Mouse (Mus musculus): ENCODE results near the gene Arrdc4.

Arrdc4 gene

DNA sequence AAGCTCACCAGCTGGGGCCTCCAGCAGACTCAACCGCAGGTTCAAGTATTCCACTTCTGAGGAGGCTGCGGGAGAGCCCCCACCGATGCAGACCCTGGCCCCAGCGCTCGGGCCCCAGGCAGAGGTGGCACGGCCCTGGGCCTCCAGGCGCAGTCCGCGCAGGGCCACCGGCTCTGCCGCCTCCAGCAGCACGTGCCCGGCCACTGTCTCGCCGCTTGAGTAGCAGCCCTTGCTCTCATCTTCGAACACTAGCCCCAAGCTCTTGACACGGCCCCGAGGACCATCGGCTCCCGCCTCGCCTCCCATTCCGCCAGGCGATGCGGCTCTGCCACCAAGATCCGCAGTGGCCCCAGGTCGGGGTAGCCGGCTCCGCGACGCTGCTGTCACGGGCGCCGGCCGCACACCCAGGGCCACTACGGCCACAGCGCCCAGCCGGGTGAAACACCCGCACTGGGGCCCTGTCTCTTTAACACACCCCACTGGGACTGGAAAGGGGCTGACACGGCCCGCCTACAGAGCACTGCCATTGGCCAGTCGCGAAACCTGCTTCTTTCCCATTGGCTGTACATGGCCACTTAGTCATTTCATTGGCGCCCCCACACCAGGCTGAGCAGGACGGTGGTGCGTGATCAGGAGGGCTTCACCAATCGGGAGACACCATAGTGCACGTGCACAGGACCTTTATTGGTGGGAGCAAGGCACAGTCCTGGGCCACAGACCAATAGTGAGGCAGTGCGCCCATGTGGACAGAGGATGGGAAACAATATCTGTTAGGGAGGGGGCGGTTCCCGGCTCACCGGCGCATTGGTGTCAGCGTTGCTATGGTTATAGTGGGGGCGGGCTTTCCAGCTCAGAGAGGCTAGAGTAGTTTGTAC is at the start of gene Arrdc4:
TSS of gene Arrdc4 (minus strand) at position 481 of the 875 bp plus-strand sequence.
- peak; percentile 93 for DNase-seq (ENCODE audit: low read depth, low spot score)

DNA sequence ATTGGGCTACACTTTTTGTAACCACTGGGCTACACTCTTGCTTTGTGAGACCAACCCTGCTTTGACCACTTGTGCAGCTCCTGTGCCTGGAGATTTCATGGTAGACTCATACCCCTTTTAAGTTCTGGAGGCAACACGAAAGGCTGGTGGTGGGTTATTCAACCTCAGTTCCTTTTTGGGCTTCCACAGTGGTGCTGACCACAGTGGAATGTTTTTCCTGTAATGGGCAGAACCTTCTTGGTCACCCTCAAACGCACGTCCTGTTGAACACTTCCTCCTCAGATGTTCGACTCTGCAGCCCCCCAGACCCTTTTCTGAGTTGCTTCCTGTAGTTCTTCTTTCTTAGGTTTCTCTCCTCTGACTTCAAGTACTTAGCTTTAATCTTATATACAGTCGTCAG is 46.5 kb upstream of the Arrdc4 start:
- no peak for DNase-seq (ENCODE audit: low read depth, low spot score)

DNA sequence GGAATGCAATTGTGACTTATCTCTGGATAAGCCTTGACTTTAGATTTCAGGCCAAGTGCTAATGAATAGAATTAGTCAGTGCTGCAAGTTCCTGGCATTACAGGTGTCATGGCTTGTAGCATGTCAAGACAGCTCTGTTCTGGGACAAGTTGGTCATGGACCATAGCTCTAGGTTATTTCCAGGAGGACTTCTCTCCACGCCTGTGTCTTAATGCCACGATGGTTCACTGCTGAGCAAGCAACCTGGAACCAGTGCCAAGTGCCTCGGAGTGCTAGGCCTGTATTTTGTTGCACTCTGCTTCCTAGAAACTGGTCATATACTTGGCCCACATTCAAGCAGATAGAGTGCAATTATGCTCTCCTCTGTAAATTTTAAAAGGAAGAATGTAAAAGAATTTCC is 39.7 kb upstream of the Arrdc4 start:
- DNase-seq (ENCODE audit: low read depth, low spot score) = no peak

DNA sequence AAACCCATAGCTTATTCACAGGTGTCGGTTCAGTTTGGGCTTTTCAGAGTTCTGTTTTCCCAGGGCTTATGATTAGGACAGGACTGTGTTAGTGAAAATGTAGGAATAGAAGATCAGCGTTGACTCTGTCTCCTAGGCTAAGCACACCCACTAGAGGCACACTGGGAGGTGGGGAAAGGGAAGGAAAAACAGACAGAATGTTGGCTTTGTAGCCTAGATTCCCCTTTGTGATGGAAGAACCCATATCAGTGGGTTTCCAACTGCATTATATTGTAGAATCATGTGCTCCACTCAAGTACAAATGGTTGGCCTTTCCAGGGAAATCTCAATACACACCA is 22.7 kb upstream of the Arrdc4 start:
- no peak for DNase-seq (ENCODE audit: low read depth, low spot score)

DNA sequence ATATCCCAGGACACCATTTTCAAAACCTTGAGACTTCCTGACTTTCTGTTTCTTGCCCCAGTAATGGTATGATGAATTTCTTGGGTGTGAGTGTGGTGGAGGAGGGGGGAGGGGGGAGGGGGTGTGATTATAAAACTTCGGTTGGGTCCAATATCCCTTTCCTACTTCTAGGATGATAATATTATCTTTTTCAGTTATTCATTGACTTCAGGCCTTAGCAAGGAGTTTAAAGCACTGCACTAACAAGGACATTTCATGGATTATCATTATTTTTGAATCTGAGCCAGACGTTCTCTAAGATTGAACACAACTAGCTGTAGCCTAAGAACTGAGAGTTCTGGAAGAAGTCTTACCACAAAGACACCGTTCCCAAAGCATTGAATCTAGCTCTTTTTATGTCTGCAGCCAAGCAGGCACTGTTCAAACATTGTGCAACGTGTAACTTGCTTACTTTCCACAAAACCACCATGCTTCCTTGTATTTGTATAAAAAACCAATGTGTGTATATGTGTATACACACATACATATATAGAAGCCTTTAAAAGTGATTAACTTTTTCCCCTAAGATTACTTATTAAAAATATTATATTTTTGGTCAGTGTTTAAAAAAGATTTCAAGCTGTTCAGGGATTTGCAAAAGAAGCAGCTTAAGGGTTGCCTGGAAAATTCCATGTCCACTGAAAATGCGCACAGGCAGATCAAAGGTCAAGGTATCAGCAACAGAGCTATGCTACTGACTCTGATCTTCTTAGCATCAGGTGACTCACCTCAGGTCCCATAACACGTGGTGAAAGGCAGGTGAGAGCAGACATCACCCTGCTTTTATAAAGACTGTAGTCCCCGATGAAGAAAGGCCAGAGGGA is 22.1 kb upstream of the Arrdc4 start:
- DNase-seq (ENCODE audit: low read depth, low spot score) = no peak

DNA sequence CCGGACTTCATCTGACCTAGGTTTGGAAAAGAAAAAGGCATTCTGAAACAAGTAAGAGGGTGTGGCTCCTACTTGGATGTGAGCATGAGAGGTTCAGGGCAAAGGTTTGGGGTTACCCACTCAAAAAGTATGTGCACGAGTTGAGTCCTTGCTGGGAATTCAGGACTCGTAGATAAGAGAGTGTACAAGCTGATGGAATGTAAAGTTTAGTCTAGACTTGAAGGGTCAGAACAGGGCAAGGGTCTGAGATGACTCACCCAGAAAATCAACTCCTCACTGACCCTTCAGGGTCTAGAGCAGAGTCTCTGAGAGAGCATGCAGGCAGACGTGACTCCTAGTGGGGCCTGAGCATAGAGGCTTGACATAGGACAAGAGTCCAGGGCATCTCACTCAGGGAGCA is 16.9 kb upstream of the Arrdc4 start:
- no peak for DNase-seq (ENCODE audit: low read depth, low spot score)

DNA sequence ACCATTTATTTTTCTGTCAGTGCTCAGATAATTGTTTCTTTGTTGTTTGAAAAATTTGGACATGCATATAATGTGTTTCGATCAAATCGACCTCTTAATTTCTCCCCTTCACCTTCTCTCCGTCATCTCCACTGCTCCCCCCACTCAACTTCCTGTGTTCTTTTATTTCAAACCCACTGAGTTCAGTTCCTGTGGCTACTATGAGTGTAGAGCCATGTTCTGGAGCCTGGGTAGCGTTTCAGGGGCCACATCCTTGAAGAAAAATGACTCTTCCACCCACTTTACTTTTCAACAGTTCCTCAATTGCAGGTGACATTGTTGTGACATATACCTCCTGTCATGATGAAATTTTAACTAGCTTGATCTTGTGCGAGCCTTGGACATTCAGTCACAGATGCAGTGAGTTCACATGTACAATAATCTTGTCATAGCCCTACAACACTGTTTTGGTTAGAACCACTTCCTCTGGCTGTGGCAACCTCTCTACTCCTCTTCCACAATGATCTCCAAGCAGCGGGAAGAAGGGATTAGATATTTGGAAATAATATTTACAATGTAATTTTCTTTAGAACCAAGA is 10.2 kb upstream of the Arrdc4 start:
- no peak for DNase-seq (ENCODE audit: low read depth, low spot score)

DNA sequence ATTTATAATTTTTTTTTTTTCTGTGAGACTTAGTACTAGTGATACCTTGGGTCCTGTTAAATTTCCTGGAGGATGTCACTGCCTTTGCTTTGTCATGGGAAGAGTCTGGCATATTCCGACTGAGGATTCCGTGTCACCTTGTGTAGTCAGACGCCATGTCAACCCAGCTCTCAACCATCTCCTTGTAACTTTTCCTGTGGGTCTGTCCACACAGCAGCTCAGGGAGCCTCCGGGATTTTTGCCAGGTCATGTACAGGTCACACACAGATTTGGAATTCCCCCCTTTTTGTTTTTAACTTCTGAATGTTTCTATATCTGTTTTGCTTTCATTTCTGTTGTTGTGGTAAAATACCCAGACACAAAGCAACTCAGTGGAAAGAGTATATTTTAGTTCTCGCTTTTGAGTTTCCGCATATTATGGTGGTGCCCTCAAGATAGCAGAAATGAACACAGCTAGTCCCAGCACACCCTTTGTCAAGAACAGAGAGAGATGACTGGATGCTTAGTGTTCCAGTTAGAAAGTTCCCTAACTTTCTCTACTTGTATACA is 7.7 kb upstream of the Arrdc4 start:
- no peak for DNase-seq (ENCODE audit: low read depth, low spot score)

DNA sequence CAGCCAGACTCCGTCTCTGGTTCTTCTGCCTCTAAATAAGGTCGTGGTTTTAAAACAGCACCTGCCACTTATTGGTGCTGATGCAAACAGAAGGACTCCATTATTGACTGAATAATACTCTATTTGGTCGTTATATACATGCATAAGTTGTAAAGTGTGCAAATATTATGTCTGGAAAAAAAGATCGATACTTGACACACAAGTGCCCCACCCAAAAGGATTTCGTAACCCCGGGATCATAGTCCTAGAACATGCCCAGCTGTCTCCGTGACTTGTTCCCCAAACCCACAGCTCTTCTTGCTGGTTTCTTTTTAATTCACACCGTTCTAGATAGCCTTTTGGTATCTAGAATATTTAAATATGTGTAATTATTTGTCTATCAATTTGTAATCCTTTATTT is 878 bp upstream of the Arrdc4 start:
- no peak for DNase-seq (ENCODE audit: low read depth, low spot score)

DNA sequence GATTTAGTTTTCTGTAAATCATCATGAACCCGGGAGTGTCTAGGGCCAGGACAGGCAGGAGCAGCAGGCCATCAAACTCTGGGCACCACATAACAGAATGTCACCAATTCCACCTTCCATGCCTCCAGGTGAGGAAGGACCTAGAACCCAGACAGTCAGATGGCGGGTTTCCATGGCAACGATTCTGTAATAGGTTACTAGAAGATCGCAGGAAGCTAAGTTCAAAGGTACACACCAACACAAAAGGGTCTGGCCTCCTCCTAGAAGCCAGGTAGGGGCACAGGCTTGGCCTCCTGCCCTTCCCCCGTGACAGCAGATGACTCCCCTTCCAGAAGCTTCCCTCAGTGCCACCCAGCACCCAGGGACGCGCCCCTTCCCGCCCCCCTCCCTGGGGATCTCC is 680 bp downstream of the Arrdc4 start:
- DNase-seq (ENCODE audit: low read depth, low spot score) = no peak

DNA sequence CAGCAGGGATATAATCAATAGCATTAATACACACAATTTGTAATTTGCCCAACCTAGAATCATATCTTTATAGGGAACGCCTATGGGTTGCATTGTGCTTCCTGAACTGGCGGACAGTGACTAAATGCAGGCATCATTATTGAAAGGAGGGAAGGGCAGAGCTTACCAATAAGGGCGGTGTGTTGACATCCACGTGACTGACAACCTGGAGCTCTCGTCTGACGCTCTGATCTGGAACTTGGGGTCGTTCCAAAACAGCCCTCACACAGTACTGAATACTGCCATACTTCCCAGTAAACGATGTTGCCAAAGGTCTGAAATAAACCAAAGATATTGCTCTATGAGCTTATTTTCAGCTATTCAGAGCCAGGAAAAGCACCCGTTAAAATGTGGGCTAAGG is 4.4 kb downstream of the Arrdc4 start:
- no peak for DNase-seq (ENCODE audit: low read depth, low spot score)

DNA sequence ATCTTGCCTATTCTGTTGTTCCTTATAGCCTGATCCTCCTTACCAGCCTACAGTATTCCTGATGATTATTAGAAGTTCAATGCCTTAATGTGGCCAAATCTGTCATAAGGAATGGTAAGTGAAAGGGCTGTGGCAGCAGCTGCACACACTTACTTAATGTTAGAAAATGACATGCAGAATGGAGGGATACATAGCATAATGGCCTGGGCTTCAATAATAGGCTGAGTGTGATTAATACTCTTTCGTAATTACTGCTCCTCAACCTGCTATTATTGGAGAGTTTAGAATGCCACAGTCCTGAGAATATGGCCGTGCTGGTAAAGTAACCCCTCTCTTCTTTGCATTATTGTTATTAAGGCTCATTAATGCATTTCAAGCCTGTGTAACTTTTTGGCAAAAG is 4.8 kb downstream of the Arrdc4 start:
- no peak for DNase-seq (ENCODE audit: low read depth, low spot score)

DNA sequence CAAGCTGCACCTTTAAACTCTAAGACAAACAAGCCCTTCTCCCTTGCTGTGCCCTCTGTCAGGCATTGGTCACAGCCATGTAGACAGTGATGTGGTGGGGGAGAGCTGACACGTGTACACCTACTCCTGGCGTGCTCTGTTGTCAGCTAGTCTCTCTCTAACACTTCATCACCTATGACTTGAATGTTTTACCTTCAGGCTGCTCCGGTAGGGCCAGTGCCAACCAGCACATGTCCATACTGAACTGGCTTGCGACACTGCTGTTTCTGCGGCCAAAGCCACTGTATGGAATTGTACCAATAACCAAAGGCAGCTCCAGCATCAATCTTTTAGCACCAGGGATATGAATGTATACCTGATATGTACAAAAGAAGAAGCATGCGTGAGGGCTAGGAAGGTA is 8.3 kb downstream of the Arrdc4 start:
- no peak for DNase-seq (ENCODE audit: low read depth, low spot score)

DNA sequence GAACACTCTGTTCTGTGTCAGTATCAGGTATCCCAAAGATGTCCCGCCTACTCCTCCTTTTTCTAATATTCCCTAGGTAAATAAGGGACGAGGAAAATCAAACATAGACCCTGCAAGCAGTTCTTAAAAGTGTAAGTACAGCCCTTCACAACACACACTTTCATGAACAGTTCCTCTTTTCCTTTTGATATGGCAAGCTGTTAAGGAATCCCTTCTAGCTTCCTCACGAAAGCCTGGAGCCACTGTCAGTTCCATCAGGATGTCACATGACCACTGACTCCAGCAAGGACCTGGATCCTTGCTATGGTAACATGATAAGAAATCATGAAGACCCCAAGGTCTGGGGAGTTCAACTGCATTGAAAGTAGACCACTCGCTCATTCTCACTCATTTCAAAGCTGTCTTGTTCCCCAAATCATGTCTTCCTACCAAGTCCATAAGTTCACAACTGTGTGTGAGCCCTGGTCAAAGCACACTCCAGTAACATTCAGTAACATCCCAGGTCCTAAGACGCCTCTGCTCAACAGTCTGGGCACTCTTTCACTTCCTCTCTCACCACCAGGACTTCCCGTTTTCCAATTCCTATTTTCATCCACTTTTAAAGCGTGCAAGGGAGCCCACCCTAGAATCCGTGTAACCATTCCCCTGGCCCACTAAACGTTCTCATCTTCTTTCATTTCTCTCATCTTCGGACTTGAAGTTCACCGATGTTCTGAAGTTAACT is 10.2 kb downstream of the Arrdc4 start:
- no peak for DNase-seq (ENCODE audit: low read depth, low spot score)

DNA sequence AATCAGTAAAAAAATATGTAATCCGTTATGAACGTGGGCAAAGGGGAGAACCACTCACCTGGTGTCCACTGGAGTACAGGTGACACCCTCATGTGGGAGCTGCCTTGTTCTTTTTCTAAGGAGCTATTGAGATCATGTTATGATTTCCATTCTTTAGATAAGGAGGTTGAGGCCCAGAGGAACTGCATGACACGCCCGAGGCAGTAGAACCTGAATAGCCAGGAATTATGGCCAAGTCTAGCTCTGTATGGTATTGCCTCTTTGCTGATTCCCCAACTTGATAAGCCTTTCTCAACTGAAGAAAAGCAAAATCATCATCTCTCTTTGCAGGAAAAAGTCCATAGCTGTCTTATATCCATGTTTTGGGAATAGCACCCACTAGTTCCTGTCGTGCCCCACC is 22.7 kb downstream of the Arrdc4 start:
- DNase-seq (ENCODE audit: low read depth, low spot score) = no peak

DNA sequence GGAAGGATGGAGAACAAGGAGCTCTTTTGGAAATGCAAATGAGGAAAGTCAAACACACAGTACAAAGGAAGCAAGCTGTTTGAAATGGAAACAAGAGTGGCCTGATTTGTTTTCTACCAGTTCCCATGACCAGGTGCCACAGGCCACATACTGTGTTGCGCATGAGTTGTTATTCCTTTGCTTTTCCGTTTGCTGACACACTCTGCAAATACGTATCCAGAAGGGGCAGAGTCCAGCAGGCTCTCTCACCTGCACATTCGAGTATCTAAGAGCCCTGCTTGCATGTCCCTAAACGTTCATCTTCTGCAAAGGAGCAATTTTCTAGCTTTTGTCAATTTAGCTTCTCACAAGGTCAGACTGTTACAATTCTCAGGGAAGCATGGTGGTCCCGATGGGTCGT is 24.3 kb downstream of the Arrdc4 start:
- DNase-seq (ENCODE audit: low read depth, low spot score) = no peak

DNA sequence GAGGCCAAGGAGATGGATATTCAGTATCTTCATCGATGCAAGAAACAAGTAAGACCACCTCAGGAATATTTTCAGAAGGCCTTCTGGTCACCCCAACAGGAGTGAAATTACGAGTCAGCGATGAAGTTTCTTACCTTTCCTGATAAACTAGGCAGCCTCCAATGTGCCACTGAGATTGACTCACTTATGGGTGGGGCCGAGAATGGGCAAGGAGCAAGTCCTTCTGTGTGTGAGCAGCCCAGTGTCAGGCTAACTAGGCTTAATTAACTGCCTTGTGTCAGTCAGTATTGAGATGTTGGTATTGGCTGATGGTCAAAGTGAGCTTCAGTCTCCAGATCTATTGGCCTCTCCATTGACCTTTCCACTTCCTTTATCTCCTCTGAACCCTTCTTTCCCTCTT is 27.5 kb downstream of the Arrdc4 start:
- no peak for DNase-seq (ENCODE audit: low read depth, low spot score)

DNA sequence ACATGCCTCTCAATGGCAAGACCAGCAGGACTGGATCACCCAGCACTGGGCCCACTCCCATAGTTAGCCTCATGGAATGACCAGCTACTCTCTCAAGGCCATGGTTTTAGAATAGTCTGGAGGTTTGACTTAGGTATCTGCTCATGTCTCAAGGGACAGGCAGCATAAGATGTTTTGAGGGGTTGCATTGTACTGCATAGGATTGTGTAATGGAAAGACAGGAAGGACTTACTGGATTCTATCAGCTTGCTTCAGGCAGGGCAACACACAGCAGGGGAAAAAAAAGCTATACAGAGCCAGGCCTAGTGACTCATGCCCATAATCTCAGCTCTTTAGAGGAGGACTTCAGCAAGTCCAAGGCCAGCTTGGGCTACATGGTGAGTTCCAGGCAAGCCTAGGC is 31.1 kb downstream of the Arrdc4 start:
- DNase-seq (ENCODE audit: low read depth, low spot score) = no peak

DNA sequence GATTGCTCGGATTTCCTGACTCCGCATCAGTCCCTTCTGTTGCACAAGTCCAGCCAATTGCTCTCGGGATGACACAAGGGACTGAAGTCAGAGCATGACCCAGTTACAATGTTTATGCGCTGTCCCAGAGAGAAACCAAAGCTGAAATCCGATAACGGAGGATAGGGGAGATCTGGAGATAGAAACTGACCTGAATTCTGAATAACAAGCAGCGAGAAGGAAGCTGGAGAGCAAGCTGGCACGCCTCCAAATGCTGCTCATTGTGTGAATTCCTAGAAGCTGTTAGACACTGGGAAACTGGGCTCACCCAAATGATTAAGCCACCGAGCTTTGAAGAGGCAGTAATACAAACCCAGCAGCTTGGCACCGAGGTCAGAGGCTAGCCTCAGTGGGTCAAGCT is 31.5 kb downstream of the Arrdc4 start:
- DNase-seq (ENCODE audit: low read depth, low spot score) = no peak

DNA sequence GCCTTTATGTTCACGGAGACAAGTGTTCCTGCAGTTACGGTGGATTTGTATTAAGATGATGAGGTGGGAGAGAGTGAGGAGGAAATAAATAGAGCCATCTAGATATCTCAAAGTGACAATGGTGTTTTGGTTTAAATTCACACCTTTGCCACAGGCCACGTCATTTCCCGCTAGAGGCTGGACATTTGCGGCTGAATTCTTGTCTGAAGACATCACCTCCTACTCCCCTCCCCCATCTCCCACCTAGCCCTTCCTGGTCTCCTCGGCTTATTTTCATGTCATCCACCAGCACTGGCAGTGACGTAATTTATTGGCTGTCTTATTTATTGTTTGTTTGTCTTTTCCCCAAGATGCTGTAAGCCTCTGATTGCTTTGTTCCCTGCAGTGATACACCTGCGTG is 32.1 kb downstream of the Arrdc4 start:
- DNase-seq (ENCODE audit: low read depth, low spot score) = no peak

DNA sequence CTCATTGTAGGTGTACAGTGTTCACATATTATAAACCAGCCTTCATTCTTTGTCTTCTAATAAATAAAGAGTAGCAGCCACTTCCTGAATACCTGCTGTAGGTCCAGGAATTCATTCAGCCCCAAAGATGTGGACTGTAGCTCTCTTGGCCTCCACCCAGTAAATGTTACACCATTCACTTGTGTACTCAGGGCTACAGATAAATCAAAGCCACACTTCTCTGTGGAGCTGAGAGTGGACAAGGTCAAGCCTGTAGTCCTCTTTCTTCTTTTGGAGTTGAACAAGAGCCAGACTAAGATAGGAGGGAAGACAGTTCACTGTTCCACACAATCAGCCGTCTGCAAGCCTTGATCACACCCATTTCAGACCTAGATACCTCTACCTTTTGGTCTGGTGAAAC is 36.1 kb downstream of the Arrdc4 start:
- DNase-seq (ENCODE audit: low read depth, low spot score) = no peak

DNA sequence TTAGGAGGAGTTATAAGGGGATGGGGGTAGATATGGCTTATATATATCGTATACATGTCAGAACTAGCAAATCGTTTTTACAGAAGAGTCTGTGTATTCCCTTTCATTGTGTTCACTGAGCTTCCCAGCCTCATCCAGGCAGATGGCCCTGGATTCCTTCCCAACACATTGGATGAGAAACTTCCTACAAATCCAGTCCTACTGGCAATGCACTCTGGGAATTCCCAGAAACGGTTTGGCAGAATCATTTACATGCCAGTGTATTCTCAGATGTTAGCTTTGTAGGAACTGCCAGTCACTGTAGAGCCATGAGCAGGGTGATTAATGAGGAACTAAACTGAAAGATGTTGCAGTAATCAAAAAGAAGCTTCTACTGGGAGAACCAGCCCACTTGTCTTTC is 36.6 kb downstream of the Arrdc4 start:
- no peak for DNase-seq (ENCODE audit: low read depth, low spot score)
